Mouse (Mus musculus) midbrain, embryonic 14.5 days (tissue): ENCODE data around the gene Vash2. TPM values are rescaled to one million over a fixed set of nuclear protein-coding genes. Genes with fewer than 3 reads are reported as not detected.
A peak's percentile ranks its signal among the peaks of the same experiment; 100 is the strongest.

Experiments
- ATAC-seq: fragments of 200-750 bp; cut with Nextera tagmentation; 2 replicates; pipeline ENCODE4 v1.8.0; 2017; ENCODE audit warnings: moderate number of reproducible peaks, moderate library complexity; ENCODE audit not compliant: low FRiP score, low TSS enrichment
- DNase-seq: peaks from one replicate; pipeline ENCODE4 v3.0.0-alpha.2; 2015
- H3K27ac ChIP-seq: fragments of 300-500 bp; sonication (generic); replicated peaks from 2 replicates; pipeline ENCODE4 v1.5.1; 2014; ENCODE audit warnings: mild to moderate bottlenecking, low read depth, low read length, moderate library complexity
- H3K27me3 ChIP-seq: fragments of 300-500 bp; sonication (generic); 2 replicates; pipeline ENCODE4 v1.6.1; 2014; ENCODE audit warnings: low read length, control low read depth, mixed read lengths; ENCODE audit not compliant: control insufficient read depth, insufficient read depth
- H3K36me3 ChIP-seq: fragments of 300-500 bp; sonication (generic); 2 replicates; pipeline ENCODE4 v1.6.1; 2014; ENCODE audit warnings: low read length, control low read depth; ENCODE audit not compliant: control insufficient read depth, insufficient read depth
- H3K4me1 ChIP-seq: fragments of 300-500 bp; sonication (generic); 2 replicates; pipeline ENCODE4 v1.6.1; 2014; ENCODE audit warnings: mild to moderate bottlenecking, antibody characterized with exemption, low read length, control low read depth; ENCODE audit not compliant: control insufficient read depth, insufficient read depth
- H3K4me2 ChIP-seq: fragments of 300-500 bp; sonication (generic); 2 replicates; pipeline ENCODE4 v1.6.1; 2014; ENCODE audit warnings: mild to moderate bottlenecking, low read length, moderate library complexity
- H3K4me3 ChIP-seq: fragments of 300-500 bp; sonication (generic); replicated peaks from 2 replicates; pipeline ENCODE4 v1.5.1; 2014; ENCODE audit warnings: low read depth, low read length
- H3K9ac ChIP-seq: fragments of 300-500 bp; sonication (generic); replicated peaks from 2 replicates; pipeline ENCODE4 v1.6.1; 2014; ENCODE audit warnings: mild to moderate bottlenecking, low read length, moderate library complexity
- H3K9me3 ChIP-seq: fragments of 300-500 bp; sonication (generic); 2 replicates; pipeline ENCODE4 v1.6.1; 2016; ENCODE audit warnings: low read length, control low read depth, mixed read lengths; ENCODE audit not compliant: control insufficient read depth
- WGBS: fragments of 180-500 bp; shearing (Covaris S2); extraction: QIAGEN DNeasy Blood & Tissue Kit; methylation state at CpG from one replicate; pipeline ENCODE4 v1.1.7; 2014; 5-methylcytosine and 5-hydroxymethylcytosine counted together
- polyA plus RNA-seq: library from polyadenylated mRNA; unstranded; fragments of >200 nt; fragmentation: Nextera tagmentation; extraction: Ambion mirVana; gene quantifications from 2 replicates; pipeline ENCODE4 v1.2.1, GENCODE M21; 2014

Vash2 gene
- polyA plus RNA-seq, 1 experiment from 2014 or later = 102 TPM

DNA sequence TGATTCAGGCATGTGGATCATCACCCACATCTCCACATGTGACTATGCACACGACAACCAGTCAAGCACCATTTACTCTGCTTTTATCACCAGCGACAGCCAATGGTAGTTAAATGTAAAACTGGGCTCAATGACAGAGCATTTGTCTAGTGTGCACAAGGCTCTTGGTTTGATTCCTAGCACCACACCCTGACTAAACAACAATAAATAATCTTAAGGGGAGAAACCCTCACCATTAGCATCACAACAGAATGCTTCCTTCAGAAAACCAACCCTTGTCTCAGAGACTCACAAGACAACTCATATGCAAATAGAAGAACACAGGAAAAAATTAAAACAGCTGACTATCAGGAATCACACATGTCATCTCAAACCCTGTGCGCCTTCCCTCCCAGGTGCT, 35.2 kb upstream of the Vash2 start:
- no peak overlapping the region for H3K9ac ChIP-seq
- ATAC-seq (no peak), DNase-seq (no peak)
- no peak overlapping the region for H3K27ac ChIP-seq
- no peaks in the 10 kb centered on the region for H3K4me1 ChIP-seq
- no peaks in the 10 kb centered on the region for H3K9me3 ChIP-seq
- no peak overlapping the region for H3K4me3 ChIP-seq
- peaks cover 38% of the 10 kb centered on the region for H3K36me3 ChIP-seq
- 96% methylated on average over 3 of the region's 3 CpGs for WGBS
- H3K4me2 ChIP-seq = no peak overlapping the region
- H3K27me3 ChIP-seq = no peaks in the 10 kb centered on the region

DNA sequence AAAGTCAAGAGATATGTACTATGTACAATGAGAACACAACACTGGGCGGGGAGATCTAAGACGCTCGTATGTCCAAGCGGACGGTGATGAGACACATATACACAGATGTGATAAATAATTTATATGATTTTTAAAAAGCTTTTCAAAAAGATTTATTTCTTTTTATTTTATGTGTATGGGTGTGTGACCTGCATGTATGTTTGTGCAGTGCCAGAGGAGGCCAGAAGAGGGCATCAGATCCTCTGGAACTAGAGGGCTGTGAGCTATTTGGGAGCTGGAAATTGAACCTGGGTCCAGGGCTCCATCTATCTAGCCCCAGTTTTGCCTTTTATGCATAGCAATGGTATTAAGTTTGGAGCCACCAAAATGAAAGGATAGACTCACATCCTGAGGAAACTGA, 29.6 kb upstream of the Vash2 start:
- Histone ChIP-seq H3K27me3 (no peaks in the 10 kb centered on the region), H3K9me3 (no peaks in the 10 kb centered on the region), H3K36me3 (peaks cover 65% of the 10 kb centered on the region), H3K27ac (no peak overlapping the region), H3K4me2 (no peak overlapping the region), H3K4me1 (no peaks in the 10 kb centered on the region), H3K9ac (no peak overlapping the region), H3K4me3 (no peak overlapping the region)
- ATAC-seq (no peak), DNase-seq (no peak)
- 98% methylated on average over 5 of the region's 5 CpGs for WGBS

DNA sequence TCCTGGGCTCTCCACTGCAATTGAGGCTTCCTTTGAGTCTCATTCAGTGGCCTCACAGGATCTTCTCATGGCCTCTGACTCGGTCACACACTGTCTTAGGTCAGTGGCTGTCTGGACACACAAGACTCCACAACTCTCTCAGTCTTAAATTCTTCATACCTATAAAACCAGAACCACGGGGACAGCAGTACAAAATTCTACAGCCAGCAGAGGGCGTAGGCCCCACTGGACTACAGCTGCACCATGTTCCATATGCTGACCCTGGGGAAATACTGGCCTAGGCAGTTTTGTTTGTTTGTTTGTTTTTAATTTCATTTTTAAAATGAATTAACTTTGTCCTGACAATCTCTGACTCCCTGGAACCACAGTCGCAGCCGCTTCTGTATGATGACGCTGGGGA, 23.1 kb upstream of the Vash2 start:
- DNase-seq (peak; percentile 22), ATAC-seq (no peak)
- H3K4me3 ChIP-seq = no peak overlapping the region
- no peaks in the 10 kb centered on the region for H3K27me3 ChIP-seq
- no peaks in the 10 kb centered on the region for H3K4me1 ChIP-seq
- no peak overlapping the region for H3K9ac ChIP-seq
- peaks cover 20% of the 10 kb centered on the region; the same call in 1 of the 2 replicates for H3K36me3 ChIP-seq
- 64% methylated on average over 6 of the region's 6 CpGs for whole genome bisulfite sequencing
- no peak overlapping the region for H3K4me2 ChIP-seq
- no peak overlapping the region for H3K27ac ChIP-seq
- peaks cover 7% of the 10 kb centered on the region; the same call in 1 of the 2 replicates for H3K9me3 ChIP-seq

DNA sequence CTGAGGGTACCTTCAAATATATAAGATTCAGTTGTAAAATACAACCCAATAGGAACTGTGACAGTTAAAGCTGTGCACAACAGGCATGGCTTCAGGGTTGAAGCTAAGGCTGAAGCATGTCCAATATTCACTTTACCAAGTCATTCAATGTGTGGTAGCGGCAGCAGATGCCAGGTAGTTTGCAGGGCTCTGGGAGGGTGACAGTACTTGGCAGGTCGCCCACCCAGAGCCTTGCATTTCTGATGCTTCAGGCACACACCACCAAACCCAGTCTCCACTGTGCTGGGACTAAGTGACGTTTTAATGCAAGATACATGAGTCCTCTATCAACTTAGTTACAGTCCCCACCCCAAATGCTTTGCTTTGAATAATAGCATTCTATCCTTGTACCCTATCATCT, 21.6 kb upstream of the Vash2 start:
- no peak overlapping the region for H3K4me3 ChIP-seq
- 82% methylated on average over 3 of the region's 3 CpGs for WGBS
- DNase-seq = peak; percentile 25

DNA sequence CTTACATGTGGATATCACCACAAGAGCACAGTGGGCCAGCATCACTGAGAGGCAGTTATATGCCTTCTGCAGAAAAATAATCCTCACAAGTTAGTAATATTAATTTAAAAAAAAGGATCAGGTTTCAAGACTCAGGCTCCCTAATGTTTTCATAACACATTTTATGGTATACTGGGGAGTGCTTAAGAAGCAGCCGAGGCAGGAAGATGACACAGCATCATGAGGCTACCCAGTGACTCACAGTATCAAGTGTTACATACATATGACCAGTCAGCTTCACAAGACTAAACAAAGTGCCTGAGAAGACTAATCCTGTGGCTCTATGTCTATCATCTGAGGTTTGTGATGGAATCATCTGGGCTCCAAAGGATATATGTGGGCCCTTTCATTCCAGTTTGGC, 18.9 kb upstream of the Vash2 start:
- no peaks in the 10 kb centered on the region for H3K4me1 ChIP-seq
- H3K4me2 ChIP-seq = no peak overlapping the region
- no peaks in the 10 kb centered on the region for H3K36me3 ChIP-seq
- 88% methylated on average over 1 of the region's 1 CpGs for WGBS
- peaks cover 7% of the 10 kb centered on the region; the same call in 1 of the 2 replicates for H3K9me3 ChIP-seq
- no peak overlapping the region for H3K4me3 ChIP-seq
- DNase-seq (no peak), ATAC-seq (no peak)
- H3K9ac ChIP-seq = no peak overlapping the region
- H3K27ac ChIP-seq = no peak overlapping the region
- H3K27me3 ChIP-seq = no peaks in the 10 kb centered on the region

More for the DNA sequence above, 21.6 kb upstream of the Vash2 start:
- Histone ChIP-seq H3K9ac (no peak overlapping the region), H3K27me3 (no peaks in the 10 kb centered on the region), H3K27ac (no peak overlapping the region), H3K36me3 (peaks cover 12% of the 10 kb centered on the region; the same call in 1 of the 2 replicates), H3K4me1 (no peaks in the 10 kb centered on the region), H3K9me3 (peaks cover 7% of the 10 kb centered on the region; the same call in 1 of the 2 replicates), H3K4me2 (no peak overlapping the region)
- no peak for ATAC-seq

DNA sequence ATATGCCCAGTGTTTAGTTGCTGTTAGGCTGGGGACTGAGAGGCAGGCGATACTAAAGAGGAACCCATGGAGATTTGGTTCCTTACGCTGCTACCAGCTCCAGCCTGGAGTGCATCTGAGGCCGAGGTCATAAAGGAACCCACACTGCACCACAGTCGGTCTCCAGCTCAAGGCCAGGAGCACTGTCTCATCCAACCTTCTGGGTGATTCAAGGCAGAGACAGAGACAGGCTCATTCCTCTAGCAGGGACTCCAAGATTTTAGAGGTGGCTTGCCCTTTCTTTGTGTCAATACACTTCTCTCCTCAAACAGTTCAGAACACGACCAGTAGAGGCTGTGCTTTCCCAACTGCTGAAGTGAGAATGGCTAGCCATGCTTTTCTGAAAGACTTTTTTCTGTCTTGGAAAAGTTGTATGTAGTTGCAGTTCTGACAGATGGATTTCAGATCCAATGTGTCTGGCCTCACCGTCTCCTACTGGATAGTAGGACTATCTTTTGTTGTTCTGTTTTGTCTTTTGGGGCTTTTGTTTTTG, 17.3 kb upstream of the Vash2 start:
- Histone ChIP-seq H3K4me2 (no peak overlapping the region), H3K27me3 (no peaks in the 10 kb centered on the region), H3K27ac (no peak overlapping the region), H3K9ac (no peak overlapping the region), H3K4me3 (no peak overlapping the region), H3K4me1 (no peaks in the 10 kb centered on the region), H3K36me3 (no peaks in the 10 kb centered on the region), H3K9me3 (peaks cover 7% of the 10 kb centered on the region; the same call in 1 of the 2 replicates)
- no peak for DNase-seq
- WGBS = 76% methylated on average over 6 of the region's 6 CpGs
- no peak for ATAC-seq

DNA sequence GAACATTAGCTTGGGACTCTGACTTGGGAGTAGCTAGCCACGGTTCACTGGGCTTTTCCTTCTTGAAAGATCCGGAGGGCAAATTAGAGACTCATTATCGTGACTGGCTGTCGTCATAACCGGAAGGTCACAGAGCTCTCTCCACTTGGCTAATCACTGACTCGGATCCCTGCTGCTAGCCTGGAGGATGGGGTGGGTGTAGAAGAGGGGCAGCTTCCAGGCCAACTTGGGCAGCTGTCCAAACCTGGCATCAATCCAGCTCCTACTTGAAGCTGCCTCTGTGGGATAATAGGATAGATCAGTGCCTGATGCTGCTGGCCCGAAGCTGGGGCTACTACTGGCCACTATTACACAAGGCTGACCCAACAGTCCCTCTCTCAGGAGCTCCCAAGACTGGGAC, 16.5 kb upstream of the Vash2 start:
- Histone ChIP-seq H3K9ac (no peak overlapping the region), H3K9me3 (peaks cover 7% of the 10 kb centered on the region; the same call in 1 of the 2 replicates), H3K27ac (no peak overlapping the region), H3K27me3 (no peaks in the 10 kb centered on the region), H3K4me2 (no peak overlapping the region), H3K4me3 (no peak overlapping the region), H3K4me1 (no peaks in the 10 kb centered on the region), H3K36me3 (no peaks in the 10 kb centered on the region)
- no peak for ATAC-seq
- WGBS = 57% methylated on average over 7 of the region's 7 CpGs
- DNase-seq = peak; percentile 49

DNA sequence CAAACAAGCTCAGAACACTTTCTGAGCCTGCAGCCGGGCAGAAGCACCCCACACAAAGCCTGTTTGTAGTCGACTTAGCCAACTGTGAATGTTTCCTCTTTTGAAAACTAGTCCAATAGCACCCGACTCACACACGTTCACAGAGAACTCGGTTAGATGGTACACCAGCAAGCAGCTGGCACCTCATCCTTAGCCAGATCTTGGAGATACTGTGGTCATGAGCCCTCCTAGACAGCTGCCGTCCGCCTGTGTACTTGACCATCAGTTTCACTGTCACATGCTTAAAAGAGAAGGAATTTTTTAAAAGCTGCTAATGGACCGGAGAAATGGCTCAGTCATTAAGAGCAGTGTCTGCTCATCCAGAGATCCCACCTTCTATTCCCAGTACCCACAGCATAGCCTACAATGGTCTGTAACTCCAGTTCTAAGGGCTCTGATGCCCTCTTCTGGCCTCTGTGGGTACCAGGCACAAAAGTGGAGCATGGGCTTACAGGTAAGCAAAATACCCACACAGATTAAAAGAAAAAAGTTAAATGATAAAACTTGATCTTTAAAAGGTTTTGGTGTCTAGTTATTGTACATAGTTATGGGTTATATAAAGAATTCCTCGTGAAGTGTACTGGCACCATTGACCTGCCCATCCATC, 10.5 kb upstream of the Vash2 start:
- no peak overlapping the region for H3K27ac ChIP-seq
- no peak overlapping the region for H3K4me3 ChIP-seq
- H3K4me1 ChIP-seq = no peaks in the 10 kb centered on the region
- H3K4me2 ChIP-seq = no peak overlapping the region
- WGBS = 87% methylated on average over 9 of the region's 9 CpGs
- ATAC-seq (no peak), DNase-seq (no peak)
- H3K27me3 ChIP-seq = no peaks in the 10 kb centered on the region
- no peak overlapping the region for H3K9ac ChIP-seq
- H3K9me3 ChIP-seq = no peaks in the 10 kb centered on the region
- H3K36me3 ChIP-seq = no peaks in the 10 kb centered on the region

DNA sequence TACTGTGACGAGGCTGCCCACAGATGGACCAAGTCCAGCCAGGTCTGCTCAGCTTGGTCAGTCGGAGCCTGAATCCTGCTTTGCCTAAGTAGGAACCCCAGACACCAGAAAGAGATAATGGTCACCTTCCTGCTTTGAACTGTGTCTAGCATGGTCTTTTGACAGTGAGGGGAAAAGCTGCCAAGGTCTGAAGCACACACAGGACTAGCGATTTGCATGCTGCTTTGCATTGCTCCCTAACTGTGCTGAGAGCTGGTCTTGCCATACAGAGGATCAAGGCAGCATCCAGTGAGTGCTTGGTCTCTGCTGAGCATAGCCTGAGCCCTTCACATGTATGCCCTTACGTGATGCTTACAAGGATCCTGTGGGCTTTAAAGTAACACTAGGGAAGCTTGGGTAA, 2.3 kb upstream of the Vash2 start:
- Histone ChIP-seq H3K4me3 (no peak overlapping the region), H3K36me3 (no peaks in the 10 kb centered on the region), H3K4me2 (no peak overlapping the region), H3K27me3 (no peaks in the 10 kb centered on the region), H3K4me1 (peaks cover 11% of the 10 kb centered on the region), H3K9me3 (no peaks in the 10 kb centered on the region), H3K27ac (no peak overlapping the region), H3K9ac (no peak overlapping the region)
- ATAC-seq (no peak), DNase-seq (no peak)
- 77% methylated on average over 4 of the region's 4 CpGs for WGBS
